In the genomic region with DNA sequence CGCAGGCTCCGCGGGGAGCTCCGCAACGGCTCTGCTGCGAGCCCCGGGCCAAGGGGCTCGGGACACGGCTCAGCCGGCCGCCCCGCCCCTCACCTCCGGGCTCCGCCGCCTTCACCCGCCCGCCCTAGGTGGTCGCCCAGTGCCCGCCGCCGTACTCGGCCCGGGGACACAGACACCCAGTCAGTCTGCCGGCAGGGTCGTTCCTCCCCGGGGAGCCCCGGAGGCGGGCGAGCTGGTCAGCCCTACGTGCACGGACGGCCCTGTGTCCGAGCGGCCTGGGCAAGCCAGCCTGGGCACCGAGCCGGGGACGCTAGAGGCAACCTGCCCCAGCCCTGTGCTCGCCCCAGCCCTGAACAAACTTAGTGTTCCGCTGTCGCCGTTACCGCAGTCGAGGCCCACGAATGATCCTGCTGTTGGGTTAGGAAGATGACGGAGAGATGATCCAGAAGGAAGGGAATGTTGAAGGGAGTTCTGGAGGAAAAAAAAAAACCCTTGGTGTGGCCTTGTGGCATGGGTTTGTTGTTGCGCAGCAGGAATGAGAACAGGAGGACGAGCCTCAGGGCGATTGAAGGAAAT, we compare ENCODE assay signal across 8 mouse cellular contexts. TPM values are rescaled to one million over a fixed set of nuclear protein-coding genes. Genes with fewer than 3 reads are reported as not detected.
A peak's percentile ranks its signal among the peaks of the same experiment; 100 is the strongest.
DNase-seq lines count a peak whose midpoint lies in the region; ATAC-seq and TF ChIP-seq lines count a peak whose summit lies in the region.

No protein-coding gene starts in this region.

- H3K27me3 ChIP-seq in heart, embryonic 12.5 days (replicated peaks): no peaks in the 10 kb centered on the region
- no peaks in the 10 kb centered on the region for H3K27me3 ChIP-seq in C2C12 (ENCODE audit: control insufficient read depth, insufficient read depth, insufficient read length)
- no peaks in the 10 kb centered on the region for H3K27me3 ChIP-seq in midbrain, embryonic 16.5 days (ENCODE audit: control insufficient read depth, insufficient read depth, low read depth, low read length)

- peak overlapping the region; percentile 92 for H3K4me3 ChIP-seq in heart, embryonic 12.5 days
- H3K4me3 ChIP-seq in C2C12 (ENCODE audit: insufficient read depth, poor library complexity, severe bottlenecking): peak overlapping the region; percentile 69
- H3K4me3 ChIP-seq in midbrain, embryonic 16.5 days (ENCODE audit: low read depth, low read length): peak overlapping the region; percentile 67

- no peak for TF ChIP-seq CTCF in C2C12 (IDR thresholded peaks at IDR 0.05; ENCODE audit: control insufficient read depth, insufficient read depth, insufficient read length)

- H3K79me2 ChIP-seq in C2C12 (ENCODE audit: control insufficient read depth, insufficient read depth): peaks cover 68% of the 10 kb centered on the region

- peak; percentile 83 for ATAC-seq in heart, embryonic 12.5 days (ENCODE audit: insufficient number of reproducible peaks, low FRiP score)
- ATAC-seq in midbrain, embryonic 16.5 days: no peak

- H3K9ac ChIP-seq in heart, embryonic 12.5 days: peak overlapping the region; percentile 94
- H3K9ac ChIP-seq in midbrain, embryonic 16.5 days (ENCODE audit: low read depth, low read length): peak overlapping the region; percentile 79

- peak overlapping the region; percentile 65 for H3K4me2 ChIP-seq in heart, embryonic 12.5 days
- peak overlapping the region; percentile 81 for H3K4me2 ChIP-seq in midbrain, embryonic 16.5 days (ENCODE audit: low read length)

- H3K4me1 ChIP-seq in heart, embryonic 12.5 days (replicated peaks): peaks cover 25% of the 10 kb centered on the region
- peaks cover 19% of the 10 kb centered on the region for H3K4me1 ChIP-seq in midbrain, embryonic 16.5 days (ENCODE audit: control insufficient read depth, insufficient read depth, low read length)

- peak overlapping the region; percentile 86 for H3K27ac ChIP-seq in heart, embryonic 12.5 days (ENCODE audit: poor library complexity, severe bottlenecking)
- peak overlapping the region; percentile 79 for H3K27ac ChIP-seq in midbrain, embryonic 16.5 days (ENCODE audit: low read length)

- 0% methylated on average over 48 of the region's 48 CpGs for WGBS in heart, embryonic 12.5 days
- WGBS in midbrain, embryonic 16.5 days: 0% methylated on average over 42 of the region's 48 CpGs

- intact Hi-C loops in left cerebral cortex, postnatal 25 days (cut with DNase I): loop anchor here (2.0 kb wide), 1 partner anchor 135 kb away; a partner anchor contains a TSS

- DNase-seq in heart, adult 18-20 months: no peak
- DNase-seq in brain, adult 2 months (ENCODE audit: low read depth, low spot score): peak; percentile 35
- DNase-seq in frontal cortex, postnatal 25 days (ENCODE audit: low spot score in 2 of 2): peak; percentile 22 to 30
- DNase-seq in left cerebral cortex, postnatal 25 days (ENCODE audit: low spot score in 2 of 2): peak; percentile 31 to 47
- DNase-seq in adipocyte (ENCODE audit: low spot score): no peak

- peak overlapping the region; percentile 70 for H3ac ChIP-seq in C2C12 (ENCODE audit: control insufficient read depth, insufficient read length, low read depth)

- peaks cover 11% of the 10 kb centered on the region for H3K36me3 ChIP-seq in heart, embryonic 12.5 days
- H3K36me3 ChIP-seq in C2C12 (ENCODE audit: control insufficient read depth, insufficient read depth): peaks cover 20% of the 10 kb centered on the region
- peaks cover 6% of the 10 kb centered on the region for H3K36me3 ChIP-seq in midbrain, embryonic 16.5 days (ENCODE audit: control insufficient read depth, insufficient read depth, low read length)

- H3K9me3 ChIP-seq in heart, embryonic 12.5 days (replicated peaks): no peaks in the 10 kb centered on the region
- H3K9me3 ChIP-seq in midbrain, embryonic 16.5 days (replicated peaks; ENCODE audit: control insufficient read depth, low read length, poor library complexity, severe bottlenecking): no peaks in the 10 kb centered on the region

- H3K79me3 ChIP-seq in C2C12 (ENCODE audit: low read depth): peaks cover 35% of the 10 kb centered on the region

TF ChIP-seq in C2C12, 6 proteins besides CTCF, POLR2A, EP300 and RAD21:
- no peak for TF ChIP-seq CEBPB (IDR thresholded peaks at IDR 0.05; ENCODE audit: low read depth)

RNA-seq across cellular contexts. Expression of a gene that starts 0.4 kb away (rescaled TPM):
- 59.3 and 64.2 TPM in 2 replicates for polyA plus RNA-seq in heart, embryonic 12.5 days (2016; fragmentation: Nextera tagmentation; extraction: Ambion mirVana)
- 10 to 100 TPM; 41.5 to 41.8 TPM for total RNA-seq in heart, adult 18-20 months (2021)
- polyA plus RNA-seq in C2C12 (2012; fragmentation: generic; extraction: Trizol): 9.4 TPM
- 10 to 100 TPM; 67.6 to 75.4 TPM for total RNA-seq in left cerebral cortex, postnatal 25 days (2021)
- polyA plus RNA-seq in midbrain, embryonic 16.5 days (2015; fragmentation: Nextera tagmentation; extraction: Ambion mirVana): 75.2 and 81.9 TPM in 2 replicates

RNA-seq across cellular contexts. Expression of a gene that starts 0.6 kb away (rescaled TPM):
- polyA plus RNA-seq in heart, embryonic 12.5 days (2016; fragmentation: Nextera tagmentation; extraction: Ambion mirVana): 0.45 and 0.80 TPM in 2 replicates
- total RNA-seq in heart, adult 18-20 months (2021): 1 to 10 TPM; 1.2 to 1.5 TPM
- polyA plus RNA-seq in C2C12 (2012; fragmentation: generic; extraction: Trizol): 0.67 TPM
- 1 to 10 TPM in 1 of 2 experiments, under 1 TPM in 1; 0.82 to 1.4 TPM for total RNA-seq in left cerebral cortex, postnatal 25 days (2021)
- 0.66 and 0.72 TPM in 2 replicates for polyA plus RNA-seq in midbrain, embryonic 16.5 days (2015; fragmentation: Nextera tagmentation; extraction: Ambion mirVana)

RNA-seq across cellular contexts. Expression of a gene that starts 47.2 kb away (rescaled TPM):
- polyA plus RNA-seq in heart, embryonic 12.5 days (2016; fragmentation: Nextera tagmentation; extraction: Ambion mirVana): 33.4 and 34.1 TPM in 2 replicates
- 10 to 100 TPM; 17.4 to 17.9 TPM for total RNA-seq in heart, adult 18-20 months (2021)
- polyA plus RNA-seq in C2C12 (2012; fragmentation: generic; extraction: Trizol): 3.4 TPM
- 10 to 100 TPM; 40.7 to 42.2 TPM for total RNA-seq in left cerebral cortex, postnatal 25 days (2021)
- polyA plus RNA-seq in midbrain, embryonic 16.5 days (2015; fragmentation: Nextera tagmentation; extraction: Ambion mirVana): 60.6 and 65.1 TPM in 2 replicates

RNA-seq across cellular contexts. Expression of a gene that starts 59.4 kb away (rescaled TPM):
- polyA plus RNA-seq in heart, embryonic 12.5 days (2016; fragmentation: Nextera tagmentation; extraction: Ambion mirVana): 4.1 and 4.2 TPM in 2 replicates
- total RNA-seq in heart, adult 18-20 months (2021): 10 to 100 TPM in 1 of 2 experiments, 1 to 10 TPM in 1; 10.0 to 12.4 TPM
- not detected for polyA plus RNA-seq in C2C12 (2012; fragmentation: generic; extraction: Trizol)
- total RNA-seq in left cerebral cortex, postnatal 25 days (2021): 1 to 10 TPM; 4.3 to 4.8 TPM
- 1.8 and 2.5 TPM in 2 replicates for polyA plus RNA-seq in midbrain, embryonic 16.5 days (2015; fragmentation: Nextera tagmentation; extraction: Ambion mirVana)

Comparison
In these comparisons a context has a peak if more than half of its experiments do, and no peak if none do; other contexts are left out.
1. DNase-seq: peak in brain, adult 2 months (single experiment), frontal cortex, postnatal 25 days (2 of 2) and left cerebral cortex, postnatal 25 days (2 of 2); none in heart, adult 18-20 months (0 of 2) and adipocyte (single experiment).
2. Peak in every context shown above with its lines, with median percentiles within 50 percentile points of each other: H3K4me3 ChIP-seq.